Mouse (Mus musculus) spleen, adult 12 weeks (tissue): Measurements from ENCODE around the gene Pcnx3.

Experiments used
- DNase-seq: peaks from one replicate; pipeline ENCODE4 v3.0.0; 2022; ENCODE audit warnings: low spot score

The Pcnx3 gene

GRCm38 (mm10) chr19:5680432-5680831, 8.3 kb downstream of the Pcnx3 start:
- DNase-seq, result no peak

GRCm38 (mm10) chr19:5668372-5668771, 20.3 kb downstream of the Pcnx3 start:
- no peak for DNase-seq

GRCm38 (mm10) chr19:5666386-5666785, 22.3 kb downstream of the Pcnx3 start:
- no peak for DNase-seq

GRCm38 (mm10) chr19:5665465-5665864, 23.2 kb downstream of the Pcnx3 start:
- DNase-seq, result peak; percentile 73

GRCm38 (mm10) chr19:5664669-5665257, 23.9 kb downstream of the Pcnx3 start:
- DNase-seq, result no peak

- peak; percentile 98 for DNase-seq
Measured at GRCm38 (mm10) chr19:5662981-5663913, 25.5 kb downstream of the Pcnx3 start, which contains the start of gene Sipa1. Gene Sipa1, minus strand, starts transcription at chr19:5663707.

GRCm38 (mm10) chr19:5662310-5662709, 26.4 kb downstream of the Pcnx3 start:
- DNase-seq, result peak; percentile 40

GRCm38 (mm10) chr19:5660942-5661751, 27.6 kb downstream of the Pcnx3 start:
- peak; percentile 33 for DNase-seq

- no peak for DNase-seq
Measured at GRCm38 (mm10) chr19:5654720-5655298, 33.9 kb downstream of the Pcnx3 start.

GRCm38 (mm10) chr19:5653969-5654719, 34.6 kb downstream of the Pcnx3 start:
- DNase-seq, result no peak

- no peak for DNase-seq
Measured at GRCm38 (mm10) chr19:5652570-5652969, 36.1 kb downstream of the Pcnx3 start.

- DNase-seq, result no peak
Measured at GRCm38 (mm10) chr19:5651502-5652274, 37.0 kb downstream of the Pcnx3 start.

GRCm38 (mm10) chr19:5649298-5649741, 39.4 kb downstream of the Pcnx3 start:
- DNase-seq, result no peak

- peak; percentile 67 for DNase-seq
Measured at GRCm38 (mm10) chr19:5648401-5649297, 40.1 kb downstream of the Pcnx3 start.

GRCm38 (mm10) chr19:5647791-5648190, 40.9 kb downstream of the Pcnx3 start:
- no peak for DNase-seq

- DNase-seq, result no peak
Measured at GRCm38 (mm10) chr19:5646731-5647330, 41.9 kb downstream of the Pcnx3 start.

GRCm38 (mm10) chr19:5645280-5645679, 43.4 kb downstream of the Pcnx3 start:
- DNase-seq, result no peak

- DNase-seq, result no peak
Measured at GRCm38 (mm10) chr19:5641641-5642040, 47.1 kb downstream of the Pcnx3 start.

GRCm38 (mm10) chr19:5641021-5641420, 47.7 kb downstream of the Pcnx3 start:
- DNase-seq, result no peak
